Mouse (Mus musculus) stomach, adult 2 months (tissue): ENCODE data around the gene Krtdap. TPM values are rescaled to one million over a fixed set of nuclear protein-coding genes. Genes with fewer than 3 reads are reported as not detected.

Experiments
- polyA plus RNA-seq: library from polyadenylated mRNA; depleted of rRNA; stranded (reverse); fragments of >200 nt; gene quantifications from 2 replicates; pipeline ENCODE4 v1.2.3, GENCODE M21; 2012; rRNA removed

Gene Krtdap
- 362 and 714 TPM in 2 replicates for polyA plus RNA-seq

DNA sequence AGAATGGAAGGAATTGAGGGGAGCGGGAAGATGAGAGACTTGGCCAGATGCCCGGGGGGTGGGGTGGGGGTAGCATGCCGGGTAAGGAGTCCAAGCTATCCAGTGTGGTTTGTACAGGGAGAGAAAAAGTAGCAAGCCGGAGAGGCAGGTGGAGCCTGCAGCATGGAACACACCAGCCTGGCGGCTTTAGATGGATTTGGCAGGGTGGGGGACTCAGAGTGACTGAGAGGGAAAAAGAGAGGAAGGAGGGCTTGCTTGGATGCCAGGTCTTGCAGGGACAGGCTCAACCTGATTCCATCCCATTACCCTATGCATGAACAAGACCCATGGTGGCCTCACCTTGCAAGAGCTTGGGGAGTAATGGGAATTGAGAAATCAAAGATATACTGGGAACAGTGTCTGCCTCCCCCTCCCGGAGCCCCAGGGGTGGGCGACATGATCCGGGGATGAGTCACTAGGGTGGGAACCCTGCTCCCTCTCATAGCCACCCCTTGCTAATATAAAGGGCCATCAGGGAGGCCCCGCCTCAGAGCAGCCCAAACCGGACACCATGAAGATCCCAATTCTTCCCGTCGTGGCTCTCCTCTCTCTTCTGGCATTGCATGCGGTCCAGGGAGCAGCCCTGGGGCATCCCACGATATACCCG is at the start of gene Krtdap:
Gene Krtdap, plus strand, starts transcription at position 520 of the 646 bp plus-strand sequence.

DNA sequence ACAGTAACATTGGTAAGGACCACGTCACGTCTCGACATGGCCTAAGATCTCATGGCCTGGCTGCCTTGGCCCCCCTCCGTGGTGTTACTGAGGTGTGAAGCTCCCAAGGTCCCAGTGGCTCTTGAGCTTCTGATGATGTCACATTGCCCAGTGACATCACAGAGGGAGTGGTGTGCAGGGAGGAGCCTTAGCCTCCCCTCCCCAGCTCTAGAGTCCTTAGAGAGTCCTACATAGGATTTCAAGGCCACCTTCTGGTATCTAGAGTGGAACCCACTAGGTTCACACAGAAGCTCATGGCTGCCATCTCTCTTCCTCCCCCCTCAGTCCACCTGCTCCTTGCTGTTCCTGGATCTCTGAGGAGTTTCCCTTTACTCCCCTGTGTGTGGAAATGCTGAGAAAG is 44.1 kb upstream of the Krtdap start, which contains the start of gene Gapdhs:
Gene Gapdhs, minus strand, starts transcription at position 65 of the 400 bp plus-strand sequence.

DNA sequence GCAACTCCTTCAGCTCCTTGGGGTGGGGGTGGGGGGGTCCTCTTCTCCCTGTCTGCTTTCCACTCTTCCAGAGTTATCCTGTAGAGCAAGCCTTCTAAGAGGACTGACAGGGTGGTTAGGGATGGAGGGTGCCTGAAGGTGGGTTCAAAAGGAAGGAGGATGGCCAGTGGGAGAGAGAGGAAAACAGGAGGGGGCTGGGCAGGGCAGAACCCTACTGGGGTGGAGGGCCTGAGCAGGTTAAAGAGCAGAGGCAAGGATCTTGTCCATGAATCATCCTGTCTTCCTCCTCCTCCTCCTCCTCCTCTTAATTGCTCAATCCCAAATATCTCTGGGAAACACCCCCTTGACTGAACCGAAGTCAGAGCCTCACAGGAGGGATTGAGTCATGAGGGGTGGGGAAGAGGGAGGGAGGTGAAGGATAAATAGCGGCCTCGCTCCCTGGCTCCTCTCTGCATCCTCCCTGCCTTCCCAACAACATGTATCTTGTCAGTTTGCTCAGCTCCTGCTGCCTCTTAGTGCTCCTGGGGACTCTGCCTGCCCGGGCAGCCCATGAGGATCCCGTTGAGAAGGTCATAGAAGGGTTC is 36.5 kb upstream of the Krtdap start, which contains the start of gene Sbsn:
Gene Sbsn, plus strand, starts transcription at position 386 of the 584 bp plus-strand sequence.

DNA sequence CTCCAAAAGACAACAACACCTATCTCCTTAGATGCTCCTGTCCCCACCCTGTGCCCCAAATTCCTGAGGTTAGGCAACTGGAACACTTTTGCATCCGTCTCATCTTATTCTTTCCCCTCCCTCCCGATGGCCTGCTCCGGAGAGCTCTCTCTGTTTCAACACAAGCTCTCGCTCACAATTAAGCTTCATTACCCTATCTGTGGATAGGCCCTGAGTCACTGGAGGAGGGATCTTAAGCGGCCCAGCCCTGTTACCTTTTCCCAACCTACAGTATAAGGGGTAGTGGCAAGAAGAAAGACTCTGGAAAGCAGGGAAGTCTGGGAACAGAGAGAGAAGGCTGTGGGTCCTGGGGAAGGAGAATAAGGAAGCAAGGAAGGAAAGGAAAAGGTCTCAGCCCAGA is 24.2 kb upstream of the Krtdap start, which contains the start of gene Dmkn:
Gene Dmkn, plus strand, starts transcription at position 301 of the 400 bp plus-strand sequence.

DNA sequence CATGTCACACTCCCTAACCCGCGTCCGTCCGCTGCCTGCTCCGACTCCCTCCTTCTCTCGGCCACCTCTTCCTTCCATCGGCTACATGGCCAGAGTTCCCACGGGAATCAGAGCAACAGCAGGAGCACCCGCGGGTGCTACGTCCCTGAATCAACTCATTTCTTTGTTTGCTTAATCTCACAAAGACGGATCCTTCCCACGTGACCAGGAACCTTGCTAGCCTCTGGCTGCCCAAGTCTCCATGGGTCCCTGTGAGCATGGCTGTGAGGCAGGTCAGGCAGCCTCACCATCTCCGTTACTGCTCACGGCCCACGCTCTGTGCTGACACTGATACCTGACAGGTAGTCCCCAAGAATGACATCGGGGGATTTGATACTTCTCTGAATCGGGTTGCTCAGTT is 36.0 kb downstream of the Krtdap start, which contains the start of gene Ffar2:
Gene Ffar2, minus strand, starts transcription at position 101 of the 400 bp plus-strand sequence.

Other genes starting within 250 kb of the Krtdap start
- gene Hspb6, start 235.7 kb upstream of the Krtdap start, polyA plus RNA-seq, result 129 and 132 TPM in 2 replicates
- gene Proser3, start 235.6 kb upstream of the Krtdap start, polyA plus RNA-seq, result 3.4 and 3.9 TPM in 2 replicates
- gene Lin37, start 228.1 kb upstream of the Krtdap start, polyA plus RNA-seq, result 14.3 and 19.7 TPM in 2 replicates
- gene U2af1l4, start 224.6 kb upstream of the Krtdap start, polyA plus RNA-seq, result 32.7 and 35.6 TPM in 2 replicates
- gene Gm49396, start 224.6 kb upstream of the Krtdap start, polyA plus RNA-seq, result 0.66 and 0.85 TPM in 2 replicates
- 70.1 and 76.5 TPM in 2 replicates for gene Psenen, start 224.3 kb upstream of the Krtdap start, polyA plus RNA-seq
- gene Igflr1, start 222.5 kb upstream of the Krtdap start, polyA plus RNA-seq, result 4.5 and 5.3 TPM in 2 replicates
- gene Kmt2b, start 199.2 kb upstream of the Krtdap start, polyA plus RNA-seq, result 17.8 and 24.6 TPM in 2 replicates
- gene Zbtb32, start 189.0 kb upstream of the Krtdap start, polyA plus RNA-seq, result 3.6 and 4.9 TPM in 2 replicates
- 4.0 TPM in 2 replicates for gene Upk1a, start 175.0 kb upstream of the Krtdap start, polyA plus RNA-seq
- 263 and 306 TPM in 2 replicates for gene Cox6b1, start 161.7 kb upstream of the Krtdap start, polyA plus RNA-seq
- gene Etv2, start 152.0 kb upstream of the Krtdap start, polyA plus RNA-seq, result not detected in 2 replicates
- 42.7 and 58.2 TPM in 2 replicates for gene Rbm42, start 137.6 kb upstream of the Krtdap start, polyA plus RNA-seq
- 2.2 and 4.0 TPM in 2 replicates for gene Haus5, start 122.9 kb upstream of the Krtdap start, polyA plus RNA-seq
- not detected in 2 replicates for gene Pmis2, start 116.3 kb upstream of the Krtdap start, polyA plus RNA-seq
- 18.8 and 40.8 TPM in 2 replicates for gene 2200002J24Rik, start 89.0 kb upstream of the Krtdap start, polyA plus RNA-seq
- gene Atp4a, start 75.7 kb upstream of the Krtdap start, polyA plus RNA-seq, result 1,538 and 2,919 TPM in 2 replicates
- gene Tmem147, start 58.4 kb upstream of the Krtdap start, polyA plus RNA-seq, result 111 and 145 TPM in 2 replicates
- gene Gapdhs, start 44.2 kb upstream of the Krtdap start, polyA plus RNA-seq, result not detected in 2 replicates
- gene Sbsn, start 36.4 kb upstream of the Krtdap start, polyA plus RNA-seq, result 94.0 and 112 TPM in 2 replicates
- 1,147 and 1,166 TPM in 2 replicates for gene Dmkn, start 24.1 kb upstream of the Krtdap start, polyA plus RNA-seq
- 4.2 and 4.8 TPM in 2 replicates for gene Ffar2, start 35.9 kb downstream of the Krtdap start, polyA plus RNA-seq
- 0.10 TPM in 1 of 2 replicates, not detected in the other for gene Ffar3, start 68.3 kb downstream of the Krtdap start, polyA plus RNA-seq
- 0.03 and 0.06 TPM in 2 replicates for gene Ffar1, start 73.7 kb downstream of the Krtdap start, polyA plus RNA-seq
- 0.25 and 0.26 TPM in 2 replicates for gene Cd22, start 92.4 kb downstream of the Krtdap start, polyA plus RNA-seq
- 0.23 and 0.74 TPM in 2 replicates for gene Mag, start 127.0 kb downstream of the Krtdap start, polyA plus RNA-seq
- 198 and 246 TPM in 2 replicates for gene Hamp2, start 136.8 kb downstream of the Krtdap start, polyA plus RNA-seq
- 3.0 and 4.3 TPM in 2 replicates for gene Hamp, start 156.1 kb downstream of the Krtdap start, polyA plus RNA-seq
- 75.4 and 124 TPM in 2 replicates for gene Usf2, start 168.9 kb downstream of the Krtdap start, polyA plus RNA-seq
- gene Lsr, start 185.6 kb downstream of the Krtdap start, polyA plus RNA-seq, result 247 and 370 TPM in 2 replicates
- 3.3 and 3.5 TPM in 2 replicates for gene Fam187b, start 185.9 kb downstream of the Krtdap start, polyA plus RNA-seq